Mouse (Mus musculus) limb, embryonic 11.5 days (tissue): ENCODE measurements around the gene Mien1. TPM values are rescaled to one million over a fixed set of nuclear protein-coding genes. Genes with fewer than 3 reads are reported as not detected.

Source experiments
- ATAC-seq: fragments of 200-750 bp; cut with Nextera tagmentation; 2 replicates; pipeline ENCODE4 v1.8.0; 2017; ENCODE audit warnings: low read depth; ENCODE audit not compliant: insufficient number of reproducible peaks, low FRiP score, low TSS enrichment
- DNase-seq: peaks from one replicate; pipeline ENCODE4 v3.0.0-alpha.2; 2015; ENCODE audit warnings: low spot score
- H3K27ac ChIP-seq: fragments of 300-500 bp; sonication (generic); replicated peaks from 2 replicates; pipeline ENCODE4 v1.5.1; 2014; ENCODE audit warnings: low read depth, mild to moderate bottlenecking, low read length
- H3K27me3 ChIP-seq: fragments of 300-500 bp; sonication (generic); 2 replicates; pipeline ENCODE4 v1.6.1; 2014; ENCODE audit warnings: mild to moderate bottlenecking, low read length, mixed read lengths; ENCODE audit not compliant: control insufficient read depth, insufficient read depth
- H3K36me3 ChIP-seq: fragments of 300-500 bp; sonication (generic); 2 replicates; pipeline ENCODE4 v1.6.1; 2014; ENCODE audit warnings: mild to moderate bottlenecking, low read length, moderate library complexity, mixed read lengths; ENCODE audit not compliant: control insufficient read depth, insufficient read depth
- H3K4me1 ChIP-seq: fragments of 300-500 bp; sonication (generic); 2 replicates; pipeline ENCODE4 v1.6.1; 2014; ENCODE audit warnings: low read length, mixed read lengths; ENCODE audit not compliant: control insufficient read depth, insufficient read depth
- H3K4me2 ChIP-seq: fragments of 300-500 bp; sonication (generic); 2 replicates; pipeline ENCODE4 v1.6.1; 2014; ENCODE audit warnings: low read depth, mild to moderate bottlenecking, moderate library complexity; ENCODE audit not compliant: severe bottlenecking
- H3K4me3 ChIP-seq: fragments of 300-500 bp; sonication (generic); 2 replicates; pipeline ENCODE4 v1.5.1; 2014; ENCODE audit warnings: low read depth, low read length
- H3K9ac ChIP-seq: fragments of 300-500 bp; sonication (generic); 2 replicates; pipeline ENCODE4 v1.6.1; 2014; ENCODE audit warnings: mild to moderate bottlenecking, low read length
- H3K9me3 ChIP-seq: fragments of 300-500 bp; sonication (generic); 2 replicates; pipeline ENCODE4 v1.6.1; 2016; ENCODE audit warnings: low read length; ENCODE audit not compliant: control insufficient read depth
- WGBS: fragments of 180-500 bp; shearing (Covaris S2); extraction: QIAGEN DNeasy Blood & Tissue Kit; methylation state at CpG from one replicate; pipeline ENCODE4 v1.1.7; 2014; 5-methylcytosine and 5-hydroxymethylcytosine counted together
- polyA plus RNA-seq: library from polyadenylated mRNA; unstranded; fragments of >200 nt; fragmentation: Nextera tagmentation; extraction: Ambion mirVana; gene quantifications from 2 replicates; pipeline ENCODE4 v1.2.1, GENCODE M21; 2014

Mien1 gene
- polyA plus RNA-seq, 1 experiment from 2014 or later, result 75.4 TPM

DNA sequence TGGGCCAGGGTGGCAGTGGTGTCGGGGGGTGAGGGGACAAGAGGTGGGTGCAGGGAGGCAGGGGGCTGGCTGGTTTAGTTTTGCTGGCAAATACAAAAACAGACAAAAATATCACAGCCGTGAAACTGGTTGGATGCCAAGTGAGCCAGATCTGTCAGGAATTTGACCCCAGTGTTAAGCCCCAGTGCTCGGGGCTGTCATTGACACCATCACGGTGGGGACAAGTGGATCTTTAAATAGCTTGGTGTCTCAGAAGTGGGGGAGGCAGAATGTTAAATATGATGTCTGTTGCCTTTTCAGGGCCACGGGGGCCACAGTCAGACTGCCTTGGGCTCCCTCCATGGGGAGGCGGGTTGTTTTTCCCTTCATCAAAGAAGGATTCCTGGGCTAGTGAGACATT is 44.5 kb downstream of the Mien1 start:
- Histone ChIP-seq H3K4me1 (no peaks in the 10 kb centered on the region), H3K4me2 (no peak overlapping the region), H3K9ac (no peak overlapping the region), H3K9me3 (no peaks in the 10 kb centered on the region), H3K27ac (no peak overlapping the region), H3K4me3 (no peak overlapping the region), H3K27me3 (peaks cover 7% of the 10 kb centered on the region), H3K36me3 (no peaks in the 10 kb centered on the region)
- ATAC-seq (no peak), DNase-seq (no peak)
- 47% methylated on average over 6 of the region's 6 CpGs for WGBS

DNA sequence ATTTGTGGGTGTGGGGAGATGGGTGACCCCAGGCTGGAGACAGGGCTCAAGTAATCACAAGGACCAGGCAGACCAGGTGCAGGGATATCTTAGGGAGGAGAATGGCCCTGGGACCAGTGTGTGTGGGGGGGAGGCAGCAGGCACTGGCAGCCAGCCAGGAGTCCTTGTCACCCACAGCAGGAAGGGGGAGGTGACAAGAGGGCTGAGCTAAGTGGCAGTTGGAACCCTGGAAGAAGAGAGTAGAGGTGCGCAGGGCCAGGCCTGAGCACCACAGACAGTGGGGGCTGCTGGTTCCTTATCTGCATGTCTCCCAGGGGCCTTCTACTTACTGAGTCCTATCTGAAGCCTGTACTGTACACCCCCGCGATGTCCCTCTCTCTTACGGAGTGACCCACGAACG is 45.5 kb downstream of the Mien1 start:
- ATAC-seq (no peak), DNase-seq (no peak)
- H3K27me3 ChIP-seq, result peaks cover 12% of the 10 kb centered on the region
- H3K27ac ChIP-seq, result no peak overlapping the region
- H3K9ac ChIP-seq, result peak overlapping the region; percentile 17; the same call in 1 of the 2 replicates
- 68% methylated on average over 6 of the region's 6 CpGs for WGBS
- H3K4me3 ChIP-seq, result no peak overlapping the region
- no peak overlapping the region for H3K4me2 ChIP-seq
- H3K4me1 ChIP-seq, result no peaks in the 10 kb centered on the region
- no peaks in the 10 kb centered on the region for H3K36me3 ChIP-seq
- H3K9me3 ChIP-seq, result no peaks in the 10 kb centered on the region

DNA sequence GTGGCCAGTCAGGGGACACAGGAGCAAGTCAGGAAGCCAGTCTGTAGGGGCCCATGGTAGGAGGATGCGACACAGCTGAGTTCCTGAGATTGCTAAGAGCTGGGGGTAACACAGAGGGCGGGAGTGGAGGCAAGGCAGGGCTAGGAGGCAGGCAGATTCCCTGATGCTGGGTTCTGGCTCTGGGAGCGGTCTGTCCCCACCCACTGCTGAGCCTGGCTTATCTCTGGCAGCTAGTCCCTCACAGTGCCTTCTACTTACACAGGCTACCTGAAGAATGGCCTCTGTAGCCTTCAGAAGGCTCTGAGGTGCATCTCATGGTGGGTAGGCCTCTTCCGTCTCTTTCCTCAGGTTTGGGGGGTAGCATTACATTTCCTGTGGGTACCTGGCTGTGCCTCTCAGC is 46.1 kb downstream of the Mien1 start:
- no peak for DNase-seq
- H3K27ac ChIP-seq, result no peak overlapping the region
- WGBS, result 48% methylated on average over 4 of the region's 4 CpGs
- H3K4me1 ChIP-seq, result no peaks in the 10 kb centered on the region
- H3K4me3 ChIP-seq, result no peak overlapping the region
- H3K9me3 ChIP-seq, result no peaks in the 10 kb centered on the region
- H3K36me3 ChIP-seq, result no peaks in the 10 kb centered on the region
- ATAC-seq, result no peak
- no peak overlapping the region for H3K4me2 ChIP-seq
- peaks cover 17% of the 10 kb centered on the region for H3K27me3 ChIP-seq
- no peak overlapping the region for H3K9ac ChIP-seq

DNA sequence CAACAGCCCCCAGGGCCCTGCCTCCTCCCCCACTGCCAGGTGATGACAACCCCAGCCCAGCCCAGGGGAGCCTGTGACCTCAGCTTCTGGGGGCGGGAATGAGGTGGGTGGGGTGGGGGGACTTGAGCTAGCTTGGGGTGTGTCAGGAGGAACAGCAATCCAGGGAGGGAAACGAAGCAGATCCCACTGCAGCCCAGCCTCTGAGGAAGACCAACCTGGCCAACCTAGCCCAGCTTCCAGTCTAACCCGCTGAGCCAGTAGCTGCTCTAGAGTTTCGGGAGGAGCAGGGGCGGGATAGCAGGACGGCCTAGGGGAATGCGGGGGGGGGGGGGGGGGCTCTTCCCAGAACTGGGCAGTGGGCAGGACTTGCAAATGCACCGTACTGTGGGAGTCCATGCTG is 46.8 kb downstream of the Mien1 start:
- Histone ChIP-seq H3K4me1 (no peaks in the 10 kb centered on the region), H3K9ac (no peak overlapping the region), H3K36me3 (no peaks in the 10 kb centered on the region), H3K4me3 (no peak overlapping the region), H3K9me3 (no peaks in the 10 kb centered on the region), H3K27ac (no peak overlapping the region), H3K27me3 (peaks cover 24% of the 10 kb centered on the region), H3K4me2 (no peak overlapping the region)
- 6% methylated on average over 7 of the region's 8 CpGs for WGBS
- DNase-seq (no peak), ATAC-seq (no peak)

DNA sequence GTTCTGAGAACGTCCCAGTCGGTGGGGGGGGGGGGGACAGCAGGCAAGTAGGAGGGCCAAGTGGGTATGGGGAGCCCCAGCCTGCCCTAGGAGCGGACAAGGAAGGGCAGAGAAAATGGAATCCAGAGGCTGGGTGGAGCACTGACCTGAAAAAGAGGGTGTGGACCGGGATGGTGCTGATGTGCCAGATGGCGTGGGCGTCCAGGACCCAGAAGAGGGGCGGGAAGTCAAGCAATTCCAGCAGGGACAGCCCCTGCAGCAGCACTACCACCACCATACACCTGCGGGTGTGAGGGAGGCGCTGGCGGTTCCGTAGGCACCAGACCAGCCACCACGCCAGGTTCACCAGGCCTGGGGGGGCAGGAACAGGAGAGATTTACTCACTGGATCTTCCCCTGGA is 48.6 kb downstream of the Mien1 start:
- H3K4me2 ChIP-seq, result no peak overlapping the region
- H3K9me3 ChIP-seq, result no peaks in the 10 kb centered on the region
- no peak overlapping the region for H3K27ac ChIP-seq
- H3K9ac ChIP-seq, result no peak overlapping the region
- peaks cover 41% of the 10 kb centered on the region for H3K27me3 ChIP-seq
- no peaks in the 10 kb centered on the region for H3K4me1 ChIP-seq
- no peak for DNase-seq
- H3K36me3 ChIP-seq, result no peaks in the 10 kb centered on the region
- H3K4me3 ChIP-seq, result no peak overlapping the region
- no peak for ATAC-seq
- WGBS, result 67% methylated on average over 12 of the region's 12 CpGs

DNA sequence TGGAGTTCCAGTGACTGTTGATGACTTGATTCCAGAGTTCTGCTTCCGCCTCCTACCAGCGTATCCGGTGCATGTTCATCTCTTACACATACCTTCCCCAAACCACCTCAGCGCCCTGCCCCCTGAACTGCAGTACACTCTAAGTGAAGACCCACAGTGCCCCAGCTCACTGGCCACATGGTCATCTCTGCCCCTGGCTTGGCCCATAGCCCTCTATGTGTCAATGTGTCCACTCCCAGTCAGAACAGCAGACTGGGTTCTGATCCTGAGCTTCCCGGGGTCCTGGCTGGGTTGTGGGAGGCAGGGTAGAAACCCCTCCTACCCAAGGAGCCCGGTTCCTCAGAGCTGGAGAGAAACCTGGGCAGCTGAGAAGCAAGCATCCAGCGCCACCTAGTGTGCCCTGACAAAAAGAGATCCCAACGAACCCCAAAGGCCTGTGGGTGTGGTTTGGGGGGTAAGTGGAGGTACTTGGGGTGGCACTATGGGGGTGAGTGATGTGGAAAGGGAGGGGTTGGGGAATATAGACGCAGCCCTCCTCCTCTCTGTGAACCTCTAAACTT is 49.5 kb downstream of the Mien1 start:
- Histone ChIP-seq H3K9me3 (no peaks in the 10 kb centered on the region), H3K27ac (no peak overlapping the region), H3K9ac (no peak overlapping the region), H3K4me3 (no peak overlapping the region), H3K4me2 (no peak overlapping the region), H3K27me3 (peaks cover 46% of the 10 kb centered on the region), H3K36me3 (no peaks in the 10 kb centered on the region), H3K4me1 (no peaks in the 10 kb centered on the region)
- peak; percentile 55 for DNase-seq
- WGBS, result 23% methylated on average over 9 of the region's 9 CpGs
- no peak for ATAC-seq

DNA sequence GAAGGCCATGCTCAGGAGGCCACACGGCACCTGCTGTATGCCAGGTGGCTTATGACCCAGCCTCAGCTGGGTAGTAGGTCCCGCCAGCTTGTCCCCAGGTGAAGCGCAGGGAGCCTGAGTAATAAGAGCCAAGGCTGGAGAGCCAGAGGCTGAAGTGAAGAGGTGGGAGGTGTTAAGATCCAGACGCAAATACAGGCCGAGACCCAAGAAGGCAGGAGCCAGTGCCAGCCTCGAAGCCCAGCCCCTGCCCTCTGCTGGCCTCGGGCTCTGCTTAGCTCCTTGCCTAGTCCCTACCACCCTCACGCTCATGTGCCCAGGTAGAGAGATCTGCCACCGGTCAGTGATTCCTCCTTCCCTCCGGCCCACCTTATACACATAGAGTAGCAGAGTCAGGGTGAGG is 50.5 kb downstream of the Mien1 start:
- Histone ChIP-seq H3K27ac (no peak overlapping the region), H3K4me2 (no peak overlapping the region), H3K9me3 (no peaks in the 10 kb centered on the region), H3K9ac (no peak overlapping the region), H3K36me3 (no peaks in the 10 kb centered on the region), H3K4me1 (no peaks in the 10 kb centered on the region), H3K4me3 (no peak overlapping the region), H3K27me3 (peaks cover 52% of the 10 kb centered on the region)
- DNase-seq (no peak), ATAC-seq (no peak)
- 71% methylated on average over 10 of the region's 10 CpGs for WGBS

Other genes with a start within 250 kb of the Mien1 start
- gene Med1, start 245.7 kb downstream of the Mien1 start, polyA plus RNA-seq, result 75.2 and 87.8 TPM in 2 replicates
- gene Cdk12, start 235.9 kb downstream of the Mien1 start, polyA plus RNA-seq, result 14.6 and 17.4 TPM in 2 replicates
- gene Neurod2, start 109.3 kb downstream of the Mien1 start, polyA plus RNA-seq, result not detected in 2 replicates
- gene Ppp1r1b, start 90.6 kb downstream of the Mien1 start, polyA plus RNA-seq, result 0.17 TPM in 1 of 2 replicates, not detected in the other
- gene Stard3, start 80.6 kb downstream of the Mien1 start, polyA plus RNA-seq, result 37.7 and 38.3 TPM in 2 replicates
- gene Tcap, start 55.2 kb downstream of the Mien1 start, polyA plus RNA-seq, result 0.41 and 0.53 TPM in 2 replicates
- 0.13 and 0.17 TPM in 2 replicates for gene Pnmt, start 52.5 kb downstream of the Mien1 start, polyA plus RNA-seq
- 6.3 and 9.5 TPM in 2 replicates for gene Pgap3, start 38.5 kb downstream of the Mien1 start, polyA plus RNA-seq
- gene Erbb2, start 26.5 kb downstream of the Mien1 start, polyA plus RNA-seq, result 29.6 and 30.5 TPM in 2 replicates
- gene Grb7, start 7.4 kb upstream of the Mien1 start, polyA plus RNA-seq, result 5.3 and 6.7 TPM in 2 replicates
- 0.07 TPM in 1 of 2 replicates, not detected in the other for gene Ikzf3, start 107.0 kb upstream of the Mien1 start, polyA plus RNA-seq
- 0.45 and 1.2 TPM in 2 replicates for gene Zpbp2, start 112.1 kb upstream of the Mien1 start, polyA plus RNA-seq
- 9.6 and 10.1 TPM in 2 replicates for gene Ormdl3, start 148.4 kb upstream of the Mien1 start, polyA plus RNA-seq
- gene Lrrc3c, start 159.3 kb upstream of the Mien1 start, polyA plus RNA-seq, result not detected in 2 replicates
- 0.75 and 0.80 TPM in 2 replicates for gene Gm12355, start 186.7 kb upstream of the Mien1 start, polyA plus RNA-seq
- not detected in 2 replicates for gene Gsdma3, start 187.4 kb upstream of the Mien1 start, polyA plus RNA-seq
- not detected in 2 replicates for gene Gsdma2, start 207.8 kb upstream of the Mien1 start, polyA plus RNA-seq
- 0.05 TPM in 1 of 2 replicates, not detected in the other for gene Gsdma, start 225.4 kb upstream of the Mien1 start, polyA plus RNA-seq
- 180 and 187 TPM in 2 replicates for gene Psmd3, start 243.6 kb upstream of the Mien1 start, polyA plus RNA-seq